Mouse (Mus musculus) Muller cell, postnatal 12 days (primary cell): ENCODE data around the gene Cnppd1.
A peak's percentile ranks its signal among the peaks of the same experiment; 100 is the strongest.

Experiments
- DNase-seq: peaks from one replicate; pipeline ENCODE4 v3.0.0-alpha.2; 2015; ENCODE audit errors: inconsistent ontology term

Gene Cnppd1

DNA sequence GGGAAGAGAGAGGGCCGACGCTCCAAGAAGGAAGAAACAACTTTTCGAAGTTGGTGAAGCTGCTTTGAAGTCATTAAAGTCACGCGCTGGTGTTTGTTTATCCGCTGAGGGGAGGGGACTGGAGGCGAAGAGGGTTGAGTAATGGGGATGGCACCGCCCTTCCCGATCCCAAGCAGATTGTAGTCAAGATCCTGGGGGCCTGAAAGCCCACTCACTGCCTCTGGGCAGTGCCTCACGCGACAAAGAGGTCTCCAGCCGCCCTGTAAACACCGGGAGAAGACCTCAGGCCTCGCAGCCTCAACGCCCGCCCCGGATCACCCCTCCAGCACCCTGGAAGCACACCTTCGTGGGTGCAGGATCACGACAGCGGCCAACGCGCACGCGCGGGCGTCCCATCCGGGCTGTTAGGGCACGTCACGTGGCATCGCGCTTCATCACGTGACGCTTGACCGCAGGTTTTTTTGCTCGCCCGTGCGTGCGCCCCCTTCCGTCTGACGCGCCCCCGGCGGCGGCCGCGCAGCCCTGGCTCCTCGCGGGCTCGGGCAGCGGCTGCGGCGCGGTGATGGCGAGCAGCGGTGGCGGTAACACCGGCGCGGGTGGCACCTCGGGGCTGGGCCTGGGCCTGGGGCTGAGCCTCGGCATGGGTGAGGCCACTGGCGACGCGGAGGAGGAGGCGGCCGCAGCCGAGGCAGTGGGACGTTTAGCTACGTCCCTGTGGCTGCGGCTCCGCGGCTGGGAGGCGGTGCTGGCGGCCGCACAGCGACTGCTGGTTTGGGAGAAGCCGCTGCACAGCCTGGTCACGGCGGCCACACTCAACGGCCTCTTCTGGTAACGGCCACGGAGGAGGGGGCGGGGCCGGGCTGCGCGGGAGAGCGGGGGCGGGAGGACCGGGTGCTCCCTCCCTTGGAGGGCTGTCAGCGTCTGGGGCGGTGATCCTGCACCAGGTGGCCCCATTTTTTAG, at the start of gene Cnppd1, which contains the start of gene Retreg2:
Cnppd1 (minus strand) TSS at position 411 of the 961 bp plus-strand sequence.
Retreg2 (plus strand) TSS at position 478 of the 961 bp plus-strand sequence.
- peak; percentile 97 for DNase-seq

DNA sequence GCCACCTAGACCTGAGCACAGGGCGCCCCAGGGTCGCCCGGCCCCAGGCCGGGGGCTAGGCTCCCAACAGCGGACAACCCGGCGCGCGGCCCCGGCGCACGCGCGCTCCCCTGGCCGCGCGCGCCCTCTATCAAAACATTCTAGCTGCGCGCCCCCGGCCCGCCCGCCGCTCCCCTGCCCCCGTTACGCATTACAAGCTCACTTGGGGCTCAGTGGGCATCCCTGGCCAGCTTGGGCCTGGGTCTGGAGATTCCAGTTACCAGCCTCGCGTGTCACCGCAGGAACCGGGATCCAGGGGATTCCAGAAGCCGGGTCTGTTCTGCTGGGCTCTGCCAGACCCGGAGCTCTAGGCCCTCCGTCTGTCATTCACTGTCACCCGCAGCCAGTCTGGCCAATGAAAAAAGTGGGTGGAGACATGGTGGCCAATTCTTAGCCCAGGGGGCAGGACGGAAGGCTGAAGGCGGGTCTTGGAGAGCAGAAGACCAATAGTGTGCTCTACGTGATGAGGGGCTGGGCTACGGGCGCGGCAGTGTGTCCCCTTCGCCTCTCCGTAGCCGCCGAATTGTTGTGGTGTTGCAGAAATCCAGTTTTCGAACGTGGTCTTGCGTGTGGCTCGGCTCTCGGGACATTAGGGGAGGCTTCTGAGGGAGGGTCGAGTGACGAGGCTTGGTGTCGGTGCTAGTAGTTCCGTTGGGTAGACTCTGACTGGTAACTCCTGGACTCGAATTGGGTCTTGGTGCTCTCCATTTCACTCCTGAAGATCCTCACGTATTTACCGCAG, 49.3 kb upstream of the Cnppd1 start, which contains the start of the genes Ankzf1 and Atg9a:
Ankzf1 (plus strand) TSS at position 530 of the 781 bp plus-strand sequence.
Atg9a (minus strand) TSS at position 575 of the 781 bp plus-strand sequence.
- DNase-seq = peak; percentile 98

DNA sequence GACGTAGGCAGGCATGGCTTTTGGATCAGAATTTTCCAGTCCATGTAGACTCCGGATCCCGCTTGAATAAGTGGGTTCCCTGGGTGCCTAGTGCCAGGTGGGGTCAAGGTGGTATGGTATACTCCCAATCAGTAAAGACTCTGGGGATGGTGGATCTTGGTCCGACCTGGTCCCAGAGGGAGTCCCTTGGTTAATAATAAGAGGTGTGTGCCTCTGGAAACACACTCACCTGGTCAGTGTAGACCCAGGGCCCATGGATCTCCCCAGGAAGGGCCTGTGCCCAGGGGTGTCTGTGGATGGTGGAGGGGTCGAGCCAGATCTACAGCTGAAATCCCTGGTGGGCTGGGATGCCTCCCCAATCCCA, 48.7 kb upstream of the Cnppd1 start:
- DNase-seq = no peak

DNA sequence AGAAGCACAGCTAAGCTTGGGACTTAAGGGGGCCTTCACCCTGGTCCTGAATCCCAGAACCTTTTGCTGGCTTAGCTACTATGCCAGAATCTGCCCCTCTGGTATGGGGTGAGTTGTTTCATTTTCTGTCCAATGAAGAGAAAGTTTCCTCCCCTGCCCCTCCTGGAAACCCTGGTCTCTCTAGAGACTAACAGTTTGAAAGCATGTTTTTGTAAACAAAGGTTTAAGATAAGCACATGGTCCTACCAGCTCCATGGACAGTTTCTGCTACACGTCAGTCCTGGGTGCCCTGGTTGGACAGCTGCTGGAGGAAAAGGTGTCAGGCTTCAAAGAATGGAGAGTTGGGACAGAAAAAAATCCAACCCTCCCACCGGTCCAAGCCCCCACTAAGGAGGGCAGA, 48.1 kb upstream of the Cnppd1 start:
- DNase-seq = no peak

DNA sequence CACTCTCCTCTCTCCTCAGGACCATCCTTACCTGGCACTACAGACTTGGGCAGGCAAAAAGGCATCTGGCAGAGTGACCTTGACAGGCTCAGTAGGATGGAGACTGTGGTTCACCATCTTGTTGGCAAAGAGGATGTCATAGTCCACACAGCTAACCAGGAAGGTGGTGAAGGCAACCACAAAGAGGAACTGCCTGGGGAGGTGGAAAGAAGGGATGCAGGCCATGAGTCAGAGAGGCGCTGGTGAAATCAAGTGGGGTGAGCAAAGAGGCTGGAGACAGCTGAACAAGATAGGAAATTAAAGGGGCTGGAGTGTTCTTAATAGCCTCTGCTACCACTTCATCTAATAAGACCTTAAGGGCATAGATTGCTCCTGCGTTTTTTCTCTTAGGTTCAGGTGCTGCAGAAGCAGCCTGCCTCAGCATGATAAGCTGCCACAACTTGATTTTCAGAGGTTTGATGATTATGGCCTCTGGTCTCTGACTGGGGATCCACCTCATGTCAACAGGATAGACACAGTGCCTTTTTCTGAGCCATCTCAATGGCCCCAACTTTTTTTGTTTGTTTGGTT, 45.5 kb upstream of the Cnppd1 start:
- DNase-seq = no peak

DNA sequence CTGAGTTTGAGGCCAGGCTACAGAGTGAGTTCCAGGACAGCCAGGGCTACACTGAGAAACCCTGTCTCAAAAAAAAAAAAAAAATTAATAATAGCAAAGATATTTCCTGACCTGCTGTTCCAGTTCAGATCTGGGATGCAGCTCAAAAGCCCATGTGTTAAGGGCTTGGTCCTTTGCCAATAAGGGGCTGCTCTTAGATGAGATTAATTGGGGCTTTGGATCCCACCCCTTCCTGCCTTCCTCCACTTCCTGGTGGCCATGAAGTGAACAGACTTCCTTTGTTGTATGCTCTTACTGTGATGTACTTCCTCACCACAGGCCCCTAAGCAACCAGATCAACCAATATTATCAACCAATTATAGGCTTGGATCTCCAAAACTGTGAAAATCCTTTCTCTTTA, 44.6 kb upstream of the Cnppd1 start:
- DNase-seq = no peak

DNA sequence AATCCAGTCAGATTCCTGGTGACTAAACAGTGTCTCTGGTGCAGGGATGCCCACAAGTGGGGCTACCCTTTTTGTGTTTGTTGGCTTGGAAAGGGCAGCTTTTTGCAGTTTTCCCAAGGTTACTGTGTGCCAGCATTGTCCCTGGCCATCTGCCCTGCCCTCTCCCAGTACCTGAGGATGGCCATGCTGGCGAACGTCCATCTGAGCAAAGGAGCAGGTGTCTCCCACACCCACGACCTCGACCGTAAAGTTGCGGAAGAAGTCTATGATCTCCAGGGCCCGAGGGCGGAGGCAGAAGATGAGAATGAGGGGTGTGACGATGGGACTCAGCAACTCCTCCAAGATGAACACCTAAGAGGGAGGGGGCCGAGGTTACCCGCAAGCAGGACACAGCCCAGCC, 43.0 kb upstream of the Cnppd1 start:
- DNase-seq = no peak

DNA sequence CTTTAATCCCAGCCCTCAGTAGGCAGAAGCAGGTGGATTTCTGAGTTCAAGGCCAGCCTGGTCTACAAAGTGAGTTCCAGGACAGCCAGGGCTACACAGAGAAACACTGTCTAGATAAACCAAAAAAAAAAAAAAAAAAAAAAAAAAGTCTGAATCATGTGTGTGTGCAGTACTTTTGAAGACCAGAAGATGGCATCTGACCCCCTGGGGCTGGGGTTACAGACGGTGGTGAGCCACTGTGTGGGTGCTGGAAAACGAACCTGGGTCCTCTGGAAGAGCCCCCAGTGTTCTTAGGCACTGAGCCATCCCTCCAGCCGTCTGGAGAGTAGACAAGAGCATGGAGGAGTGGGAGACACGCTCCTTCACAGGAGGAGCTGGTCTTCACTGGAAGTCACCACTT, 39.6 kb upstream of the Cnppd1 start:
- no peak for DNase-seq

DNA sequence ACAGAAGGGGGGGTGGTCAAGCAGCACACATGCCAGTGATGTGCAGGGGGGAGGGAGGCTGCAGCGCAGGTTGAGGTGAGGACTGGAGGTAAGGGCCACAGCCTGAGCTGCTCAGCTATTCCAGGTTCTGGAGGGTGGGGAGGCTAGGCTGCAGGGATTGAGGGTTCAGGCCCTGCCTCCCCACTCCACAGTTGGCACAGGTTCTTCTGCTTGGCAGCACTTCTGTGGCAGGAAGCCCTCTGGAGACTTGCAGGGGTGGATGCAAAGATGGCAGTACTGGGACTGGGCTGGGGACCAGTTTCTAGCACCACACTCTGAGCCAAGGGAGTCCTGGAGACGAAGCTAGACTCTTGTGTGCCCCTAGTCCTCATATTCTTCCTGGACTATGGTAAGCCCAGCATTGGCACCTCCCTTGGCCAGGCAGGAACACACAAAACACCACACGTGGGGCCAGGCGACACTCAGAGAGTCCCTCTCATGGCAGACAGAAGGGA, 38.9 kb upstream of the Cnppd1 start:
- no peak for DNase-seq

DNA sequence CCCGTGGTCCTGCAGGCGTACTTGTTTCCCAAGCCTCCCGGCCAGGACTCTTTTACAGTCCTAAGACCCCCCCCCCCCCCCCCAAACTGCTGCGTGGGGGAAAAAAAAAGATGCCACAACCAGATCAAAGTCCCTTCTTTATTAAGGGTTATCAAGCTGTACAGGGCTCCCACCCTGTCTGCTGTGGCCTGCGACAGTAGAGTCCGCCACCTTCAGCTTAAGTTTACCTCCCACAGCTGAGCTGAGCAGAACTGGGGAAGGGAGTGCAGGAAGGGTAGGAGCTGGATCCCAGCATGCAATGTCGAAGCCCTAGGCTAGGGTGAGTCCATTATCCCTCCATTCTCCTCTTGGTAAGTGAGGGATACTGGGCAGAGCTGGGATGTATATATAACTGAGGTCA, 38.2 kb upstream of the Cnppd1 start:
- DNase-seq = no peak

DNA sequence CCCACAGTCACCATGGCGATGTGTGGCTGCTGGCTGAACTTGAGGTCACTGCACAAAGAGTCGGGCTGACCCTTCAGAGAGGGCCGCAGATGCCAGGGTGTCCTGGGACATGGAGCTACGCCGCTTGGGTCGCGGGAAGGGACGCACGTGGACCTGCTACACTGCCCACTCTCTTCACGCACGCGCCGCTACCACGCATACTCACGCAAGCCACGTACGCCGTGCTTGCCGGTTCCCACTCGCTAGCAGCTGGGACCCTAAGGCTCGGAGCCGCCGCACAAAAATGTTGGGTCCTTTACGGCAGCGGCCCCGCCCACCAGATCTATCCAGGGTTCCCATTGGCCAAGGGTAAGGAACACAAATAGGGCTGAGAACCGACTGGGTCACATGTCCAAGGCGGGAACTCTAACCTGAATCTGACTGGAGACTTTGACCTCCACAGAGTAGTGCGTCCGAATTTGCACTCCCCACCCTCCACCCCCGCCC, 37.6 kb upstream of the Cnppd1 start, which contains the start of gene Abcb6:
Abcb6 (minus strand) TSS at position 288 of the 486 bp plus-strand sequence.
- DNase-seq = peak; percentile 89

DNA sequence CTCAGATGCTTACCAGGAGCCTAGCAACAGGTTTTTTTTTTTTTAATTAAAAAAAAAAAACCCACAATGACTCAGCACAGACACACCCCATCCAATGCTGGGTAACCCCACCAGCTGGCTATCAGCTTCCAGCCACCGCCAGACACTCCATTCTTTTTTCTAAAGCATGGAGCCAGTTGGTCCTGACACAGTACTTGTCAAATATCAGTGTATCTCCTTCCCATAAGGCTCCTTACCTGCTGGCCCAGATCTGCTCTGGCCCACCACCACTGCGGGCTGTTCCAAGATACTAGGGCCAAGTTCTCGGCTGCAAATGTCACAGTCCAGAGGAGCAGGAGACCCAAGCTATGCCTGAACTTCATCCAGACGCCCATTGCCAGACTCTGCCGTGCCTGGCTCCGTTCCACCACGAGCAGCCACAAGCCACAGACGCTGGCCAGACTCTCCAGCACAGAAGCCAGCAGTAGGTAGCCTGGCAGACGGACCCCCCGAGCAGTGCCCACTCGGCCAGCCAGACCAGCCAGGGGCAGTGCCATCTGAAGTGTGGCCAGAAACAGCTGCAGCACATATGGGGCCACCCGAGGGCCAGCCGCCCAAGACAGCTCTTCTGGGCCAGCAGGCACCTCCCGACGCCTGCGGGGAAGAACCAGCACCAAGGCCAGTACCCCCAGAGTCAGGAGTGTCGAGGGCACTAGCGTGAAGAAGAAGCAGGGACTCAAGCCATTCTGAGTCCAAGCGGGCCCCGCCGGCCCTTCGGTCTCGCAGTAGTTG, 37.0 kb upstream of the Cnppd1 start:
- DNase-seq = peak; percentile 85

DNA sequence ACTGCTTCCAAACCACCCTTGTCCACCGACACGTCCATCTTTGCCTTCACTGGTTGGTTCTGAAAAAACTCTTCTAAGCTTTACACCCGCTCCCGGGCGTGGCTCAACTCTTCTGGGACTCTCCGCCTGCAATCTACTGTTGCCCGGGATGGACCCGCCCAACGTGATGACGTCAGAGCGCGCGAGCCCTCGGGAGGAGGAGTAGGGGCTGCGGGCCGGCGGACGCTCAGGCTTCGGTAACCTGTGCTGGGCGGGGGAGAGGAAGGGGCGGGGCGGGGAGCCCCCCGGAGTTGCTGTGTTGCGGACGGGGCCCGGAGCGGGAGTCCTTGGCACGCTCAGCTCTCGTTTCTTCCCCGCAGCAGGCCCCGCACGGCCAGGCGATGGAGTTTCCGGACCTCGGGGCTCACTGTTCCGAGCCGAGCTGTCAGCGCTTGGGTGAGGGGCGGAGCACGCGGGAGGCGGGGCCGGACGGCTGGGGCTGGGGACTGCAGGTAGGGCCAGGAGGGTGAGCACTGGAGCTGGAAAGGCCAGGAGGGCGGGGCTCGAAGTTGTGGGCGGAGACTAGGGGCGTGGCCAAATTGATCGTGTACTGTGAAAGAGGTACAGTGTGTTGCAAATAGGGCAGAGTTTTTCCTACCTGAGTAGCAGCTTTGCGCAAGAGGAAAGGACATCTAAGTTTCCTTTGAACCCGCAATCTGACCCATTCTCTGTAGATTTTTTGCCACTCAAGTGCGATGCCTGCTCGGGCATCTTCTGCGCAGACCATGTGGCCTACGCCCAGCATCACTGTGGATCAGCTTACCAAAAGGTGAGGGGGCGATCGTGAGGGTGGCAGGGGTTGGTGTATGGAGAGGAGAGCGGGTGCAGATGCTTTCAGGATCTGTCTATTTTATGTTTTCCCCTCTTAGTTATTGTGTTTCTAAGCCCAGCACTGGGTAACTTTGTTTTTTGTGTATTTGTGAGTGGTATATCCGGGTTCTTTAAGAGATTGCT, 26.3 kb upstream of the Cnppd1 start, which contains the start of gene Zfand2b:
Zfand2b (plus strand) TSS at position 175 of the 993 bp plus-strand sequence.
- peak; percentile 98 for DNase-seq

DNA sequence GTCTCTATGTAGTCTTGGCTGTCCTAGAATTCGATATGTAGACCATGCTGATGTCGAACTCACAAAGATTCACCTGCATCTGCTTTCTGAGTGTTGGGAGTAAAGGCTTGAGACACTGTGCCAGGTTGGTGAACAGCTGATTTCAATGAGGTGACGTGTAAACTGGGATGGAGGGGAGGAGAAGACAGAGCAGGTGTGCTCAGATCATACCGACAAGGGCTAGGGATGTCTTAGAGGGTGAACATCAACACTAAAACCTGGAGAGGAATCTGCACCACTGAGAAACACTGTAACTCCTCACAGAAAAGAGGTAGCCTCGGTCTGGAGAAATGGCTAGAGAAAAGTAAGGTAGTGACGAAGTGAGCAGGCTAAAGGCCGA, 25.6 kb upstream of the Cnppd1 start:
- DNase-seq = no peak

DNA sequence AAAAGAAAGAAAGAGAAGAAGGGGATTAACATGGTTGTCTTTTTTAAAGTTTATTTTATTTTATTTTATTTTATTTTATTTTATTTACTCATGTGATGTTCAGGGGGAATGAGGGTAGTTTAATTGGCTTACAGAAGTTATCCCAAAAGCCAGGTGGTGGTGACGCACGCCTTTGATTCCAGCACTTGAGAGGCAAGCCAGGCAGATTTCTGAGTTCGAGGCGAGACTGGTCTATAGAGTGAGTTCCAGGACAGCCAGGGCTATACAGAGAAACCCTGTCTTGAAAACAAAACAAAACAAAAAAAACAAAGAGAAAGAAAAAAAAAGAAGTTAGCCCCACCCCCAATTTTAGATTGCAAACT, 17.7 kb upstream of the Cnppd1 start:
- DNase-seq = no peak

DNA sequence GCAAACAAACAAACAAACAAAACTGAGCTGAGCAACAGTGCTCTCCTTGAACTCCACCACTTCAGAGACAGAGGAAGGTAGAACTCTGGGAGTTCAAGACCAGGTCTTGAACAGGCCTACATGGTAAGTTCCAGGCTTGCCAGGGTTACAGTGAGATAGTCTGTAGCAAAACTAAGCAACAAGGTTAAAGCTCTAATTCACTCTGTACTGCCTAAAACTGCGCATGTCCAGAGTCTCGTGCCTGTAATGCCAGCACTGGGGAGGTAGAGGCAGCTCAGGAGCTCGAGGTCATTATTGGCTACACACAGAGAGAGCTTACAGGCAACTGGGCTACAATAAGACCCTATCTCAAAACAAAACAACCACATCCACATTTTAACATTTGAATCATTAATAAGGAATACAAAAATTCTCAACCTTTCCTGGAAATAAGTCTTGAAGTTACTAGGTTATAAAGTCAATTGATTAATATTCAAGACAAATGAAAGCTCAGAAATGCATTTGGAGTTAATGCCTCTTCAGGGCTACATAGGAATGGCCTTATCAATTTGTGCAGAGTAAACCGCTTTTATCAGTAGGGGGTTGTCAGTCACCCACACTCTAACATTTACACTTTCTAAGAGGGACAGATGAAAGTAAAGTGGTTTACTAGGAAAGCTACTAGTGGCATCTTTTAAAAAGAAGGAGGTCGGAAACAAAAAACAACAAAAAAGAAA, 17.2 kb upstream of the Cnppd1 start:
- DNase-seq = no peak

DNA sequence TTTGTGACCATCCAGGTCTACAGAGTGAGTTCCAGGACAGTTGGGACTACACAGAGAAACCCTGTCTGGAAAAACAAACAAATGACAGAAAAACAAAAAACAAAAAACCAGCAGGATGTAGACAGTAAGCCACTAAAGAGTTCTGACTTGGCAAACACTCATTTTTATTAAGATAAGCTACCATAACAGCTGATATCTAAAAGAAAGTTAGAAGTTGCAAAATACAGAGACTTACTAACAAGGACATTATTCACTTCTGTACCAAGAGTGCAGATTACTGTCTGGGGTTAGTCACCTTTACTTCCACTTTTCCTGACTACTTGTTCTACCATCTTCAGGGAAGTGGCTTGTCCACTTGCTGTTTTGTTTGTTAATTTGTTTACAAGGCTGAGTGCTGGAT, 16.5 kb upstream of the Cnppd1 start:
- no peak for DNase-seq

DNA sequence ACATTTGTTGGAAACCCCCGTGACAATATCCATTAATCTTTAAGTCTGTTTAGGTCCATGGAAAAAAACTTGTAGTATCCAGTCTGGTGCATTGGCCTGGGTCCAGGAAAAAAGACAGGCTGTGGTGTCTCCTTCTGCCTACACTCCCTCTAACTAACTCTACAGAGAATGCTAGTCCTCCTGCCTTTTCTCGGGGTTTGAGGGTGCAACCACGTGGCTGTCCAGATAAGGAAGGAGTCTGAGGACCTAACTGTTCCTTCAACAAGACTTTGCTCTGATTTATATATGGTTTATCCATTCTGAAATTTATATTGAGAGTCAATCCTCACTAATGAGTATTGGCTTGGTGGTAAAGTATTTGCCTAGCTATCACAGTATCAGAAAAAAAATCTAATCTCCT, 13.3 kb upstream of the Cnppd1 start:
- no peak for DNase-seq

DNA sequence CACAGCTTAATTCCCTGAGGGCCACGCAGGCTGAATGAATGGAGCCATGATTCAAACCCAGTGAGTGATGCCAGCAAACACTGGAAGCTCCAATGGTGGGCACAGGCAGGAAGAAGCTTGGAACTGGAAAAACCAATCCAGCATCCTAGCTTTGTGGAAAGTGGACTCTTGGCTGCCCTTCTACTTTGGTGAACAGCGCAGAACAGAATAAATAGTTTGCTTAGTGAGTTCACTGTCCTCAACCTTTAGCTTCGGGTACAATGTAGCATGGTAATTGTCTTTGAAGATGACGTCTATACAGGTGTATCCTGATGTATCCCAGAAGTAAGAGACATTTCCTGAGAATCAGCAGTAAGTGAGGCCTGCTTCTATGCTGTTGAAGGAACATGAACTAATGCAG, 6.2 kb upstream of the Cnppd1 start:
- no peak for DNase-seq
